Mouse (Mus musculus) urinary bladder, postnatal 36 days (tissue): Measurements from ENCODE around the gene 2010109A12Rik.

ENCODE experiments used
- DNase-seq, 2 experiments: peaks; one replicate each; pipeline ENCODE4 v3.0.0; 2022; ENCODE audit warnings: low spot score in 2 of 2, mixed read lengths in 1 of 2

2010109A12Rik gene

DNA sequence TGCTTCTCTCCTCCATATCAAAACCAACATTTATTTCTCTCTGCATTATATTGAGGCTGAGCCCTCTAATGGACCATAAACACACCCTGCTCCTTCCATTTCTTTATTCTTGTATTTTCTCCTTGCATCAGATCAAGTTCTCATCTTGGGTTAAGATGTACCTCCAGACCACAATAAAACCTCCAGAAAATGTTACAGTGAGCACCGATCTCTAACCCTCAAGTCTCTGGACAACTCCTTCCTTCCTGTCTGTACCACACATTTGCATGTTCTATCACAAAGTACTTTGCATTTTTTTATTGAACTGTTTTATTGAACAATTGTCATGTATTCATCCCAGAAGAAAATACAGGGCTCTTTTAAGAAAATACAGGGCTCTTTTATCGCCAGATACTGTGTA is 23.2 kb downstream of the 2010109A12Rik start:
- DNase-seq: no peak

DNA sequence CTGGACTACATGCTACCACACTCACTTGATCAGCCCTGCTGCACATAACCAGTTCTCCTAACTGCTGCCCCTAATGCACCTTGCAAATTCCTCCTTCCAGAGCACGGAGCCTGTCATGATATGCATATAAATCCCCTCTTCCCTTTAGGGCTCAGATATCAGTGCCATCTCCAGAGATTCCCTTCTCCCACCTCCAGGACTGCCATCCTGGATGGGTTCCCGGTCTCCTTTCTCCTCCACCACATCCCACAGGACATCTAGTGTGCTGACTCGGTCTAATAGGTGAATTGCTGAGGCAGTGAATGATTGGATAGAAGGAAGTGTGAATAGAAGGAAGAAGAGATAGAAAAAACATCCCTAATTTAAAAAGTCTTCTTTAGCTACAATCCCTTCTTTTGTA is 25.4 kb downstream of the 2010109A12Rik start:
- no peak for DNase-seq

DNA sequence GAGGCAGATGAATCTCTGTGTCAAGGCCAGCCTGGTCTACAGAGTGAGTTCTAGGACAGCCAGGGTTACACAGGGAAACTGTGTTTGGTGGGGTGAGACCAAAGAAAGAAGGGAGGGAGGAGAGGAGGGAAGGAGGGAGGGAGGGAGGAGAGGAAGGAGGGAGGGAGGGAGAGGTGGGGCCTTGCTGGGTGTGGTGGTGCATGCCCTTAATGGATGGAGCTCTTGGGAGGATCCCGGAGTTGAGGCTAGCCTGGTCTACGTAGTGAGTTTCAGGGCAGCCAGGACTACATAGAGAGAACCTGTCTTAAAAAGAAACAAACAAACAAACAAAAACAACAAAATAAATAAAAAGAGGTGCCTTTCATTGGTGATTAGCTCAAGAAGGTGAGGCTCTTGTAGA is 26.5 kb downstream of the 2010109A12Rik start:
- DNase-seq: no peak

DNA sequence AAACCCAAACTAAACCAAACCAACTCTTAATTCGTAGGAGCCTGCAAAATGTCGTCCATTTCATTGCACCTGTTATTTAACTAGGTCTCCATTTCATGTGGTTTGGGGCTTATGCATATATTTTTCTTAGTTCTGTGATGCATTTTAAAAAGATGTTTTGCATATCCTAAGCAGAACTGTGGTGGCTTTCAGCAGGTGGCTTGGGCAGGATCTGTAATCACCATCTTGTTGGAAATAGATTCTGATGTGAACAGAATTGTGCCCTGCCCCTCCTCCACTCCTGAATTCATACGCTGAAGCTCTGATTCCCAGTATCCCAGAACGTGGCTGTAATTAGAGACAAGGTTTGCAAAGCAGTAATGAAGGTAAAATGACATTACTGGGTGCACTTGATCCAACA is 27.8 kb downstream of the 2010109A12Rik start:
- DNase-seq: no peak

DNA sequence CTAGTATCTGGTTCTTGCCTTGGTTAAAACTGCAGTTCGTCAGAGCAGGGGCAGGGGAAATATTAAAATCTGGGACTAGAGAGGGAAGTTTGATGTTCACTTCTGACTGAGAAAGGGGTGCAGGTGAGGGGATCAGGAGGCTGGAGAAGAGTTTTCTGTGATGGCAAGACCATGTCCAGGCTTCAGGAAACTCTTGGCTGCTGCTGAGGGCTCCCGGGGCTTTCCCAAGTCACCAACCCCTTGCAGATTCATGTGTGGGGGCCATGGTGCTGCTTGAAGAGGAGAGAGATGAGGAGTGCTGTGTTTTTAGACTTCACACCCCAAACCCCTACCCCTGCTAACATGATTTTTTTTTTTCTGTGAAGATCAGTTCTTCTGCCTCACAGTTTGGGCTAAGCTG is 28.3 kb downstream of the 2010109A12Rik start:
- no peak for DNase-seq

DNA sequence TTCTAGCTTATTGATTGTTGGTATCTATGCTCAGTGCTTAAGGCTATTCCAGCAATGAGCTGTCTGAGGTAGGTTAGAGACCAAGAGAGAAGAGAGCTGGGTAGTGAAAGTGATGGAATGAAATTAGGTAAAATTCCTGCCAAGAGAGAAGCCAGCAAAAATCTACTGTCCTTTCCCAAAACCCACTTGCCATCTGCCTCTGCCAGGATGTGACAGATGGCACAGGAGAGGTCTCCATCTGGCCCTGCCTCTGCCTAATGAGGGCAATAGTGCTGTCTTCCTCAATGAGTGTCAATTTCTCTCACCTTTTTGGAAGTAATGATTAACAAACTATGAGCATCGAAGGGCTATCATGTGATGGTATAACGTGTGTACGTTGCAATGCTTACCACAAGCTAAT is 29.6 kb downstream of the 2010109A12Rik start:
- no peak for DNase-seq

DNA sequence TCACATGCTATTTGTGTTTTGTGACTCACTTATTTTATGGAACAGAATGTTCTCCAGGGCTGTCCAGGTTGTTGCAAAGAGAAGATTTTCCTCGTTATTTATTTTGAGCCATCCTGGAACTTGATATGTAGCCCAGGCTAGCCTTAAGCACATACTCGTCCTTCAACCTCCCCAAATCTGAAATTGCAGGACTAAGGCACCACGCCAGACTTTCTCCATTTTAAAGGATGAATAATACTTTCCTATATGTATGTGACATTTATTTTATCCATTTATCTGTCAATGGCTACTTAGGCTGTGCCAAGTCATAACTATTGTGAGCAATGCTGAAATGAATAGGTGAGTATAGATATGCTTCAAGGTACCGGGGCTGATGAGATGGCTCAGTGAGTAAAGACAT is 30.2 kb downstream of the 2010109A12Rik start:
- DNase-seq: no peak

DNA sequence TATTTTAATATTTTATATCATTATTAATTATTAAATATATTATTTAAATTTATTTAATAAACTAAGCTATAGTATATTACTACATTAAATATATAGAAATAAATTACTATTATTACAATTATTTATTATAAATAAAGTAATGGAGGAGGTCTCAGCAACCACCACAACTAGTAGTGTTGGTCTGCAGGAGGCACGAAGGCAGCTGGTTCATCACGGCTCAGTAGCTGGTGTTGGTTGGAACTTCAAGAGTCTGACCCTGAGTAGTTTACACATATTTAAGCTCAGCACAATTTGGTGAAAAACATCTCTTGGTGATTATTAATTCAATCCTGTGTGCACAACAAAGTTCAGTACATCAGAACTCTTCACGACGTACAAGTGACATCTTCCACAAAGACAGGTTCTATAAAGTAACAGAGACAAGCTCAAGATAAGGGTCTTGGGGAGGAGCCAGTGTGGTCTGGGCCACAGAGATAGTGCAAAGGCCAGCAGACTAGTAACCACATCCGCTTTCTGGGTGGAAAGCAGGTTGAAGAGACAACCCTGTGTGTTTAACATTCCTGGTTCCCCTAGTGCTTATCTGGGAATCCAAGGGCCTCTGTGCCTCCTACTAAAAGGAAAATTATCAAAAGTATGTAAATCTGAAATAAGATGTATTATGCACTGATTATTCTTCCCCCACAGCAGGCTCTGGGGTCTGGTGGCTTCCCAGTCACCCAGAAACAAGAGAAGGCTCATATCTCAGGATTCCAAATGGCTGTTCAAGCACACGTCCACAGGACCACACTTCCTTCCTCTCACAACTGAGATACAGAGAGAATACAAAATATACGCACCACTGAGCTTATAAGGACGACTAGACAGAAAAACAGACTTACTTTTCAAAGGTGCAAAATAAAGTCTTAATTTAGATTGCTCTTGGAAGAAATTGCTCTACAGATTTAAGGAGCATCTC is 33.5 kb downstream of the 2010109A12Rik start:
- no peak for DNase-seq

DNA sequence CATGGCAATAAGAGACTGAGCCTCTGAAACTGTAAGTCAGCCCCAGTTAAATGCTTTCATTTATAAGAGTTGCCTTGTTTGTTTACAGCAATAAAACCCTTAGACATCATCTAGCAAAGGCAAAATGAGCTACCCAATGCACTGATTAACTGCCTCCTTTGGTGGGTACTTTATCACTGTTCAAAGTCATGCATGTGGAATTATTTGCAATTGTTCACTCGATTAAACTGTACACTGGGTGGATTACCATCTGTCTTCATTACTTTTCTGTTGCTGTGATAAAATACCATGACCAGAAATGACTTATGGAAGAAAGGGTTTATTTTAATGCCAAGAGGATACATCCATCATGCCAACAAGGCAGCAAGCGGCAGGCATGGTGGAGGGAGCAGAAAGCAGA is 39.0 kb downstream of the 2010109A12Rik start:
- no peak for DNase-seq

DNA sequence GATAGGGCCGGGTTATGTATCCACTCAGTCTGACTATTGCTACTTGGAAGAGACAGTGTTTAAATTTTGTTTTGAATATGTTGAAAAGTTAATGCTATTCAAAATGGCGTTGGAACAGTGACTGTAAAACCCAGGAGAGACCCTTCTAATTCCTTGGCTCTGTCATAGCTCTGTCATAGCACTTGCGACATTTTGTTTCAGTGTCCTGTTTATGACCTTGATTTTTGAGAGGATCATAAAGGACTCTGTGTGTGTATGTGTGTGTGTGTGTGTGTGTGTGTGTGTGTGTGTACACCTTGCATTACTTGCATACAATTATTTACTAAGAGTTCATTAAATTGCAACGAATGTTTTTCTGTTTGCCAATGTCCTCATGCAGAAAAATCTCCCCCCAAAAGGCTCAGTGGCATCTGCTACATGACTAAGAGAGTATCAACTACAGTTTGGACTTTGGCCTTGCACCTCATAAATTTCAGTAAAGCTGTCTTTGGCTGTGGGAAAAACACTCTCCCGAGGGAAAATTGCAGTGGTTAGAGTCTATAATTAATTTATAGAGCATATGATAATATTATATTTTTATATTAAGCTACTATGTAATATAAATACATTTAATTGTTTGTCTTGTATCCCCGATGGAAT is 43.7 kb downstream of the 2010109A12Rik start:
- DNase-seq: no peak

DNA sequence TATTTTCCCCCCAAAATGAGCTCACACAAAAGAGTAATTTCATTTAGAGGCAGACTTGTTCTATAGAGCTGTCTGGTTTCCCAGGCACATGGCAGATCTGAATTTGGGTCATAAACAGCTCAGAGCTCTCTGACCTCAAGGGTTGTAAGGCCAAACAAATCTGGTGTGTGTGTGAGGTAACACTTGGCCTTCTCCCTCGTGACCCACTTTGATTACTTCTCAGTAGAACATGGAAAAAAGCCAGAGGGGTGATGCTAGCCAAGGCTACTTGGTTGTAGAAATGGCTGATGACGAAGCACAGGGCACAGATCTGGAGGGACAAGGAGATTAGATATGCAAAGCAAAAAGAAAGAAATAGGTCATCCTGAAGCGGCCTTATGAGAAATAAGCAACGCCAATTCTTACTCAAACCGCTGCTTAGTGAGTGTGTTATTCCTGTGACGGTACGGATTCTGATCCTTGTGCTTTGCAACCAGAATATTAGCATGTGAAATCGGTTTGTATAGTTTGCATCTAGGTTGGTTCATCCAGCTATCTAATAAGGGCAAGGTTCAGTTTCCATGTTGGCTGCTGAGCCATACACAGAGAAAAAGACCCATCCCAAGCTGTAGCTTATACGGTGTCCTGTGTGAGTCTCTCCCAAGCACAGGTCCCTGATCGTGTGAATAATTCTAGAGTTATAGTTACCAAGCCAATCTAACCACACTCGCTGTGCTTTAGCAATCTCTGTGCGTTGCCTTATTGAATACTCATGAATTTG is 44.9 kb downstream of the 2010109A12Rik start:
- DNase-seq: peak in 1 of 2 experiments; percentile 61

DNA sequence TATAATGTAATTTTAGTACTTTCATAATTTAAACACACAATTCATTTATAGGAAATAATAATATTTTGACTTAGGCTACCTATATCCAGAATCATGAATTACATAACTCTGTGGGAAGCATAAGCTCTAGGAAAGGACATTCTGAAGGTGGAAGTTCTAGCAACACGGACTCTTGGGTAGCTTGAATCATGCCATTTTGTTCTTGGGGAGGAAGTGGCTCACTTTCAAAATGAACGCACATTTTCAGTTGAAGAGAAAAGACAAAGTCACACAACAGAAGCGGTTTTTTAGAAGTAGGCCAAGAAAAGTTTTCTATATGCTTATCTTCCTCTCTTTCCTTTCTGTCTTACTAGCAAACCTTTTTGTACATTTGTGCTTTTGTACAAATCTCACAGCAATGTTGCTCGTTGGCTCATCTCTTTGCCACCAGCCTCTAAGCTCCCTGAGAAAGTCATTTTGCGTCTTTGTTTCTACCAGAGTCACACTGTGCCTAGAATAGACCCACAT is 49.5 kb downstream of the 2010109A12Rik start:
- no peak for DNase-seq

DNA sequence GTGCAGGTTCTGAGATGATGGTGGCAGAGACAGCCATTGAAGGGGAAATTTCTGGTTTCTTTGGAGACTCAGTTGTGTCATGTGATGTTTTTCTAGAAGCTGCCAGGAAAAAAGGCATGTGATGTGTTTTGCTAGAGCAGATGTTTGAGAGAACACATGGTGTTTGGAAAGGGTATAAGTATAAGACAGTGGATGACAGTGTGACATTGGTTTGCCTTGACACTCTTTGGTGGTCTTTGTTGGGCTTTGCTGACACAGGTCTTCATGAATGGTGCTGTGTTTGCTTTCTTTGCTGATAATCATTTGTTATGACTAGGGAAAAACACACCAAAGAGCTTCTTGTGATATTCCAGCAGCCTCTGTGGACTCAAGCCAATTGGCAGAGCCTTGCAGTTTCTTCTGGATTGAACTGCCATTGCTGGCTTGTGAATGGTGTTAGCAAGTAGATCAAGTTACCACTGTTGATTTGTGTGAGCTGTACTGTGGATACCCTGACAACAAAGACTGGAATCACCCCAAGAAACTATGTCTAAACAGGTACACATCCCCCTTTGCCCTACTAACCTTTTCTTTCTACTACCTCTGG is 50.6 kb downstream of the 2010109A12Rik start:
- DNase-seq: no peak

DNA sequence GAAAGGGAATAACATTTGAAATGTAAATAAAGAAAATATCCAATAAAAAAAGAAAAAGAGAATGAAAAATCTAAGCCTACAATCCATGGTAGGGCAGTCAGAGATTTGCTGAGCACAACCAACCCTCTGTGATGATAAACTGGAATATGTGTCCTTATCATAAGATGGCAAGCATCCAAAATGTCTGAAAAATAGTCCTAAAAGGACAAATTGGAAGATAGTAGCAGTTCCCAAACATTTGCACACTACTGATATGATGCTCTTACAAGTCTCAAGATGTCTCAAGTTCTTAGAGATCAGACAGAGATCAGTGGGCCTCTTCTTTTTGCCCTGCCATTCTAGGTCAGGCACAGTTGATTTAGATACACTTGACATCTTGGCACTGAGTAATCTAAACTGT is 53.0 kb downstream of the 2010109A12Rik start:
- no peak for DNase-seq

DNA sequence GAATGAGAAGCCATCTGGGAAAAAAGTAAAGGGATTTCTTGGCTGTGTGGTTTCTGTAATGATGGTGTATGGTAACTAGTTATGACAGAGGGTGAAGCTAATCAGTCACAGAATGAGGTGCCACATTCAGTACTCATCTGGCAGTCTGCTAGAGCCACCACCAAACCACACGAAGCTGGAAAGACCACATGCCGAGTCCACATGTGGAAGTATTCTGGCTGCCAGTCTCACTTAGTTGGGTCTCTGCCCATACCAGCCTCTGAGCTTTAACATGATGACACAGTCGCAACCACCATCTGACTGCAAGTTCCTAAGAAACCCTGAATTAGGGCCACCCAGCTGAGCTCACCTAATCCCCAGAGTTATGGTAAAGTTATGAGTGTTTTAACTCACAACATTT is 54.7 kb downstream of the 2010109A12Rik start:
- no peak for DNase-seq

DNA sequence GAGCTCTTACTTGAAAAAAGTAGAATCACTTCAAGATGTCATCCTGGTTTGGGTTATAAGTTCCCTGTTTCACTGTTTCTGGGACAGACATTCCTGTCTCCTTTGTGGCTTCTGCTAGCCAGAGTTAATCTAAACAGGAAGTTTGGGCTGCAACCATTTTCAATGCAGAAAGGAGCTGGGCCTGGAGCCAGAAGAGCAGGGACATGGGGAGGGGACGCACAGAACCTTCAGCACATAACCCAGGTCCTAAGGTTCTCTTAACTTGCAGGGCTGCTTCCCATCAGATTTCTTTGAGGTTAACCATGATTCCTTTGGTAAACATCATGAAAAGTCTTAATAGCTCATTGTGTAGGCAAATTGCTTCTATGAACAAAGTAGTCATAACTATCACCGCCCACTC is 56.4 kb downstream of the 2010109A12Rik start:
- DNase-seq: no peak
